Comparison of ENCODE assay signal across 8 mouse cellular contexts in genomic region chr6:91000819-91001525, GRCm38 (mm10). TPM values are rescaled to one million over a fixed set of nuclear protein-coding genes. Genes with fewer than 3 reads are reported as not detected.
DNase-seq lines count a peak whose midpoint lies in the region; ATAC-seq and TF ChIP-seq lines count a peak whose summit lies in the region.
"Had no signal": no experiment of that assay in that cellular context is flagged by ENCODE, and none has a peak within 500 bp of the region (broad histone marks: within the 10 kb centered on the region; RNA-seq: fewer than 3 reads in every experiment).

No protein-coding gene starts in this region.

- H3K4me1 ChIP-seq in embryonic facial prominence, embryonic 12.5 days: peaks cover 8% of the 10 kb centered on the region
- H3K4me1 ChIP-seq in hindbrain, postnatal 0 days (ENCODE audit: insufficient read depth, low read length): no peaks in the 10 kb centered on the region; the same call in 1 of the 2 replicates
- H3K4me1 ChIP-seq in liver, embryonic 12.5 days: peaks cover 65% of the 10 kb centered on the region

- H3K4me3 ChIP-seq in embryonic facial prominence, embryonic 12.5 days: no peak overlapping the region
- H3K4me3 ChIP-seq in hindbrain, postnatal 0 days (ENCODE audit: low read length): no peak overlapping the region
- 0 out of 2 replicates have a peak overlapping the region, but pooled peaks have one; percentile 24 for H3K4me3 ChIP-seq in liver, embryonic 12.5 days
- H3K4me3 ChIP-seq: embryonic facial prominence, embryonic 15.5 days had no signal

- H3K9ac ChIP-seq in embryonic facial prominence, embryonic 12.5 days: no peak overlapping the region
- H3K9ac ChIP-seq in hindbrain, postnatal 0 days (replicated peaks; ENCODE audit: low read length): no peak overlapping the region
- H3K9ac ChIP-seq in liver, embryonic 12.5 days: peak overlapping the region; percentile 55; the same call in 1 of the 2 replicates
- H3K9ac ChIP-seq: embryonic facial prominence, embryonic 15.5 days had no signal

- no peaks in the 10 kb centered on the region for H3K36me3 ChIP-seq in embryonic facial prominence, embryonic 12.5 days
- H3K36me3 ChIP-seq in hindbrain, postnatal 0 days (ENCODE audit: insufficient read depth, low read length): no peaks in the 10 kb centered on the region
- no peaks in the 10 kb centered on the region for H3K36me3 ChIP-seq in liver, embryonic 12.5 days
- H3K36me3 ChIP-seq: embryonic facial prominence, embryonic 15.5 days had no signal

- no peak for TF ChIP-seq CTCF in hindbrain, postnatal 0 days (IDR thresholded peaks at IDR 0.05; ENCODE audit: low read depth)

- peaks cover 16% of the 10 kb centered on the region for H3K27me3 ChIP-seq in embryonic facial prominence, embryonic 12.5 days
- H3K27me3 ChIP-seq in hindbrain, postnatal 0 days (ENCODE audit: insufficient read depth, low read length): no peaks in the 10 kb centered on the region
- no peaks in the 10 kb centered on the region for H3K27me3 ChIP-seq in liver, embryonic 12.5 days (replicated peaks)
- H3K27me3 ChIP-seq: embryonic facial prominence, embryonic 15.5 days had no signal

- no peaks in the 10 kb centered on the region for H3K9me3 ChIP-seq in embryonic facial prominence, embryonic 12.5 days
- H3K9me3 ChIP-seq in hindbrain, postnatal 0 days (ENCODE audit: low read length): no peaks in the 10 kb centered on the region
- H3K9me3 ChIP-seq in liver, embryonic 12.5 days (replicated peaks): no peaks in the 10 kb centered on the region
- H3K9me3 ChIP-seq: embryonic facial prominence, embryonic 15.5 days had no signal

- ATAC-seq in embryonic facial prominence, embryonic 12.5 days (ENCODE audit: insufficient number of reproducible peaks, insufficient read depth, low FRiP score, low TSS enrichment): no peak
- ATAC-seq in hindbrain, postnatal 0 days: peak; percentile 70
- peak; percentile 59; the same call in 1 of the 2 replicates for ATAC-seq in liver, embryonic 12.5 days

- no peak overlapping the region for H3K27ac ChIP-seq in embryonic facial prominence, embryonic 12.5 days
- peak overlapping the region; percentile 51 for H3K27ac ChIP-seq in hindbrain, postnatal 0 days
- peak overlapping the region; percentile 39; the same call in 1 of the 2 replicates for H3K27ac ChIP-seq in liver, embryonic 12.5 days
- H3K27ac ChIP-seq: embryonic facial prominence, embryonic 15.5 days had no signal

- 9% methylated on average over 15 of the region's 15 CpGs for WGBS in embryonic facial prominence, embryonic 12.5 days
- WGBS in hindbrain, postnatal 0 days: 14% methylated on average over 15 of the region's 15 CpGs
- WGBS in liver, embryonic 12.5 days (ENCODE audit: insufficient replicate concordance): 25% methylated on average over 15 of the region's 15 CpGs

- DNase-seq in urinary bladder, postnatal 14 days (ENCODE audit: low spot score): peak; percentile 25
- no peak for DNase-seq in urinary bladder, adult 18-20 months (ENCODE audit: low spot score in 2 of 2)
- DNase-seq in hindbrain, postnatal 0 days (ENCODE audit: low spot score): peak; percentile 60
- peak; percentile 44 for DNase-seq in right cerebral cortex, postnatal 4 days
- DNase-seq in B cell, adult 2 months: no peak

- peak overlapping the region; percentile 36 for H3K4me2 ChIP-seq in embryonic facial prominence, embryonic 12.5 days (replicated peaks)
- peak overlapping the region; percentile 23 for H3K4me2 ChIP-seq in hindbrain, postnatal 0 days (ENCODE audit: low read depth, low read length)
- peak overlapping the region; percentile 56 for H3K4me2 ChIP-seq in liver, embryonic 12.5 days
- H3K4me2 ChIP-seq: embryonic facial prominence, embryonic 15.5 days had no signal

RNA-seq across cellular contexts. Expression of gene Iqsec1, which starts 12.5 kb away (rescaled TPM):
- polyA plus RNA-seq in embryonic facial prominence, embryonic 12.5 days (2016; fragmentation: Nextera tagmentation; extraction: Ambion mirVana): 11.0 and 11.7 TPM in 2 replicates
- 175 and 179 TPM in 2 replicates for total RNA-seq in hindbrain, postnatal 0 days (2014; rRNA removed)
- polyA plus RNA-seq in hindbrain, postnatal 0 days (2015; fragmentation: Nextera tagmentation; extraction: Ambion mirVana): 29.0 and 29.3 TPM in 2 replicates
- polyA plus RNA-seq in liver, embryonic 12.5 days (2016; fragmentation: Nextera tagmentation; extraction: Ambion mirVana): 3.9 and 4.4 TPM in 2 replicates

Comparison
In these comparisons a context has a peak if more than half of its experiments do, and no peak if none do; other contexts are left out.
1. DNase-seq: peak in urinary bladder, postnatal 14 days (single experiment), hindbrain, postnatal 0 days (single experiment) and right cerebral cortex, postnatal 4 days (single experiment); none in urinary bladder, adult 18-20 months (0 of 2) and B cell, adult 2 months (0 of 2).
2. Peak in every context shown above with its lines, with median percentiles within 50 percentile points of each other: H3K4me2 ChIP-seq.